Mouse (Mus musculus) G1E (cell line): Measurements from ENCODE around the gene Ubr1. TPM values are rescaled to one million over a fixed set of nuclear protein-coding genes. Genes with fewer than 3 reads are reported as not detected.
A peak's percentile ranks its signal among the peaks of the same experiment; 100 is the strongest.

ENCODE experiments used
- ATAC-seq: 2 replicates; pipeline ENCODE4 v1.8.0; 2016; ENCODE audit warnings: mild to moderate bottlenecking; ENCODE audit not compliant: insufficient number of reproducible peaks, poor library complexity, low FRiP score, severe bottlenecking; ENCODE audit errors: extremely low read depth
- DNase-seq: peaks from one replicate; pipeline ENCODE4 v3.0.0; 2012; ENCODE audit warnings: low spot score
- H3K27me3 ChIP-seq: 2 replicates; pipeline ENCODE4 v1.6.1; 2012; ENCODE audit warnings: mild to moderate bottlenecking, low read length, inconsistent platforms; ENCODE audit not compliant: insufficient read depth
- H3K36me3 ChIP-seq: replicated peaks from 2 replicates; pipeline ENCODE3; 2012; ENCODE audit warnings: mild to moderate bottlenecking, inconsistent platforms
- H3K4me1 ChIP-seq: 2 replicates; pipeline ENCODE4 v1.6.1; 2012; ENCODE audit warnings: low read depth, low read length, inconsistent platforms, mixed read lengths; ENCODE audit not compliant: insufficient read depth
- H3K4me3 ChIP-seq: 2 replicates; pipeline ENCODE4 v1.5.1; 2012; ENCODE audit warnings: low read depth, mild to moderate bottlenecking, inconsistent platforms, low read length, moderate library complexity, mixed read lengths
- H3K9me3 ChIP-seq: replicated peaks from 2 replicates; pipeline ENCODE4 v1.6.1; 2012; ENCODE audit warnings: inconsistent platforms
- CTCF ChIP-seq: IDR thresholded peaks from 2 replicates; pipeline ENCODE4 v1.5.1; 2012; ENCODE audit warnings: low read depth, low read length, inconsistent platforms, mixed read lengths
- GATA1 ChIP-seq: IDR thresholded peaks from 2 replicates; pipeline ENCODE4 v1.6.1; 2012; ENCODE audit warnings: borderline replicate concordance, low read length, inconsistent platforms, mixed read lengths
- GATA2 ChIP-seq: IDR thresholded peaks from 2 replicates; pipeline ENCODE4 v1.6.1; 2012; ENCODE audit warnings: low read depth, low read length, inconsistent platforms, borderline replicate concordance
- POLR2AphosphoS5 ChIP-seq: IDR thresholded peaks from 2 replicates; pipeline ENCODE4 v1.6.1; 2012; ENCODE audit warnings: low read depth, low read length, inconsistent platforms; ENCODE audit not compliant: insufficient replicate concordance
- TAL1 ChIP-seq: conservative IDR thresholded peaks from 2 replicates; pipeline ENCODE4 v1.6.1; 2012; ENCODE audit warnings: low read depth, low read length, inconsistent platforms, mixed read lengths
- polyA plus RNA-seq: library from polyadenylated mRNA; stranded (reverse); fragments of >175 nt; gene quantifications from 2 replicates; pipeline ENCODE4 v1.2.3, GENCODE M21; 2012
- total RNA-seq, 2 experiments: library from RNA; stranded (forward) in 1 of 2; stranded (reverse) in 1 of 2; fragments of 200-1000 nt in 1 of 2; fragments of >200 nt in 1 of 2; fragmentation: Nextera tagmentation in 1 of 2; gene quantifications; 2 replicates each; pipeline ENCODE4 v1.2.3; 2014 to 2017

Gene Ubr1
- total and polyA plus RNA-seq, 3 experiments = 26.5 to 49.4 (median 33.2) TPM

DNA sequence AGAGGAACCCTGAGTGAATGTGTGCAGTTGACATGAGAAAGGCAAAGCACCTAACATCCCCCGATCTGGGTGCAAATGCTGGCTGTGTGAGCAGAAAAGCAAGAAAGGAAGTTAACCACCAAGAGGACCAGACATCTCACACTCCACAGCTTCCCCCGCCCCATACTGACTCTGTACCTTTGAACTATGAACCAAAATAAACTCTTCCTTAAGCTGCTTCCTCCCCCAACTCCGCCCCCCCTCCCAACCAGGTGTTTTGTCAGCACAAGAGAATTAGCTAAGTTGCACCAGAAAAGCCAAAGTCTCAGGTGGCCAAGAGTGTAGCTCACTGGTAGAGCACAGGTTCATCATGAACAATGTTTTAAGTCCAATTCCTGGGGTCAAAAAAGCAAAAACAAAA is 117.4 kb downstream of the Ubr1 start:
- Histone ChIP-seq H3K9me3 (no peaks in the 10 kb centered on the region), H3K4me1 (peaks cover 22% of the 10 kb centered on the region), H3K27me3 (no peaks in the 10 kb centered on the region), H3K4me3 (no peak overlapping the region), H3K36me3 (peaks cover 5% of the 10 kb centered on the region)
- no peak for ATAC-seq
- TF ChIP-seq GATA1 (no peak), GATA2 (no peak), TAL1 (no peak), CTCF (no peak), POLR2AphosphoS5 (no peak)
- no peak for DNase-seq

DNA sequence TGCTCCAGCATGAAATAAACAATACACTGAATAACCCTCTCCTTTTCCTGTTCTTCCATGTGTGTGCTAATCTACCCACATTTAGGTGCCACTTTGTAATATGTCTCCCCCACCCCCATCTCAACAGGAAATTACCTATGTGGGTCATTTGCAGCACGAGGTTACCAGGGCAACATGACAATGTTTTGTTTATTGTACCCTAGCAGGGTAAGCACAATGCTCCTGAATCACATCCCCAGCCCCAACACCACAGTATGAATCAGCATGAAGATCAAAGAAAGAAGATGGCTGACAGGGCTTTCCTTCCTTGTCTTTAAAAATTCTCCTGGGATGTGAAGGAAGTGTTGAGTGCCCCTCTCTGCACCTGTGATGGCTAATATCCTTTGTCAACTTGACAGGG is 117.9 kb downstream of the Ubr1 start:
- ATAC-seq (no peak), DNase-seq (no peak)
- TF ChIP-seq GATA2 (no peak), TAL1 (no peak), CTCF (no peak), POLR2AphosphoS5 (no peak), GATA1 (no peak)
- no peaks in the 10 kb centered on the region for H3K36me3 ChIP-seq
- no peaks in the 10 kb centered on the region for H3K9me3 ChIP-seq
- peaks cover 27% of the 10 kb centered on the region for H3K4me1 ChIP-seq
- no peak overlapping the region for H3K4me3 ChIP-seq
- no peaks in the 10 kb centered on the region for H3K27me3 ChIP-seq

- Histone ChIP-seq H3K9me3 (no peaks in the 10 kb centered on the region), H3K4me3 (peak within 1 kb of the TSS; percentile 94), H3K36me3 (no peaks in the 10 kb centered on the region), H3K4me1 (peaks cover 33% of the 10 kb centered on the region), H3K27me3 (no peaks in the 10 kb centered on the region)
- peak; percentile 98 for ATAC-seq
- no peak for TF ChIP-seq GATA1
- TF ChIP-seq POLR2AphosphoS5 = no peak
- no peak for TF ChIP-seq CTCF
- no peak for TF ChIP-seq TAL1
- no peak for TF ChIP-seq GATA2
- DNase-seq = peak; percentile 77
Measured at GRCm38 (mm10) chr2:120850424-120851082, 120.0 kb downstream of the Ubr1 start, which contains the start of gene Ttbk2. Gene Ttbk2 (minus strand): TSS chr2:120850604.

DNA sequence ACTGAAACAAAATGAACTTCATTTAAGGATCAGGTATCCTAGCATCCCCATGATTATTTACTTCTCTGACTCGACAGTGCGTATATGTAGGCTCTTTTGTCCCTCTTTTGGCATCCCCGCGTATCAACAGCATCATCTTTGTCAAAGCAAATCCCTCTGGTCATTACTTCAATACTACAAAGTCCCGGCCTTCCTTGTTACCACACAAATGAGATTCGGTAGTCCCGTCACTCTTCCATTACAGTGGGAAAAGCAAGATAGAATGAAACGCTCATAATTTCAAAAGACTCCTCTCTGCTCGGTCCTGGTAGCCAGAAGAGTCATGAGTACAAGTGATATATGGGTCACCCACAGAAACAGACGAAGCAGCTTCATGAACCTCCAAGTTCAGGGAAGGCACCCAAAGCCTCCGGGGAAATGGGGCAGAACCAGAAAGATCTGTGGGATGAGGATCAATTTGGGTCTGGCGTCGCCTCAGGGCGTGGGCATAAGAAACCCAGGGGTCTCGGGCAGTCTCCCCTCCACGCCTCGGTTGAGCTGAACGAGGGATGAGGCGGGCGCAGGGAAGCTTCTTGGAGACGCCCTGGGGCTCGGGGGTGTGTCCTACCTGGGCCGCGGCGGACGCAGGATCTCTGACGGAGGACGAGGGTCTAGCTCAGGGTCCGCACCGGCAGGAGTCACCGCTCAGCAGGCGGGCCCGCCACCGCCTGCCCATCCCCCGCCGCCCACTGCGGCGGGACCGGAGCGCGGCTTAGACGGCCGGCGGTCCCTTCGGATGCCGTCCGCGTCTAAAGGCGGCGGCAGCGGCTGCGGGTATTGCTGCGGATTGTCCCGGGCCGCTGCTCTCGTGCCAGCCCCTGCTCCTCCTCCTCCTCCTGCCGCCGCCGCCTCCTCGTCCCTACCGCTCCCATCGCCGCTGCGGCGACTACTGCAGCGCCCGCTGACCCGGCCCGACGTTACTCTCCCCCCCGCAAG is 120.8 kb downstream of the Ubr1 start, which contains the start of gene Cdan1:
TSS of gene Cdan1 (minus strand) at position 680 of the 975 bp plus-strand sequence.
- no peaks in the 10 kb centered on the region for H3K9me3 ChIP-seq
- no peaks in the 10 kb centered on the region for H3K36me3 ChIP-seq
- H3K4me1 ChIP-seq = peaks cover 40% of the 10 kb centered on the region
- ATAC-seq = no peak
- peak within 1 kb of the TSS; percentile 94 for H3K4me3 ChIP-seq
- no peaks in the 10 kb centered on the region for H3K27me3 ChIP-seq
- DNase-seq = peak; percentile 27
- TF ChIP-seq GATA1 (no peak), TAL1 (no peak), POLR2AphosphoS5 (no peak), CTCF (no peak), GATA2 (no peak)

DNA sequence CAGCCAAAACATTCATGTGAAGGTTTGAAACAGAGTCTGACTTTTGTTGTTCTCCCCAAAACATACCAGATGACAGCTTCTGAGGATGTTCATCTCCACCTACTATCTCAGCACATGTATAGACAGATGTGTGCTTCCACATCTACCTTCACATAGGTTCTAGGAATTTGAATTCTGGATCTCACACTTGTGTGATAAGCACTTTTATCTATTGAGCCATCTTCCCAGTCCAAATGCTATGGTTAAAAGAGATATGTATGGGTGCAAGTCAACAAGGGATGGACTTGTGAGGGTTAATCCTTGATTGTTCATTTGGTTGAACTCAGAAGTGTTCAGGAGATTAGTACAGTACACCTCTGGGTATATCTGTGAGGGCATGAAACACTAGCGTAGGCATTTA is 125.2 kb downstream of the Ubr1 start:
- TF ChIP-seq CTCF (no peak), TAL1 (peak; percentile 64)
- H3K4me3 ChIP-seq = no peak overlapping the region
- ATAC-seq (peak; percentile 37; the same call in 1 of the 2 replicates), DNase-seq (no peak)
- H3K36me3 ChIP-seq = no peaks in the 10 kb centered on the region
- H3K4me1 ChIP-seq = peaks cover 36% of the 10 kb centered on the region
- H3K9me3 ChIP-seq = no peaks in the 10 kb centered on the region
- H3K27me3 ChIP-seq = no peaks in the 10 kb centered on the region

GRCm38 (mm10) chr2:120843990-120844389 is 126.5 kb downstream of the Ubr1 start:
- no peaks in the 10 kb centered on the region for H3K36me3 ChIP-seq
- H3K9me3 ChIP-seq = no peaks in the 10 kb centered on the region
- H3K27me3 ChIP-seq = no peaks in the 10 kb centered on the region
- DNase-seq = no peak
- H3K4me1 ChIP-seq = peaks cover 27% of the 10 kb centered on the region
- no peak for TF ChIP-seq CTCF
- TF ChIP-seq TAL1 = no peak
- TF ChIP-seq POLR2AphosphoS5 = no peak
- no peak for TF ChIP-seq GATA1
- TF ChIP-seq GATA2 = no peak
- no peak overlapping the region for H3K4me3 ChIP-seq
- ATAC-seq = no peak
